21 mouse cellular contexts compared by ENCODE assay signal in the genomic region with DNA sequence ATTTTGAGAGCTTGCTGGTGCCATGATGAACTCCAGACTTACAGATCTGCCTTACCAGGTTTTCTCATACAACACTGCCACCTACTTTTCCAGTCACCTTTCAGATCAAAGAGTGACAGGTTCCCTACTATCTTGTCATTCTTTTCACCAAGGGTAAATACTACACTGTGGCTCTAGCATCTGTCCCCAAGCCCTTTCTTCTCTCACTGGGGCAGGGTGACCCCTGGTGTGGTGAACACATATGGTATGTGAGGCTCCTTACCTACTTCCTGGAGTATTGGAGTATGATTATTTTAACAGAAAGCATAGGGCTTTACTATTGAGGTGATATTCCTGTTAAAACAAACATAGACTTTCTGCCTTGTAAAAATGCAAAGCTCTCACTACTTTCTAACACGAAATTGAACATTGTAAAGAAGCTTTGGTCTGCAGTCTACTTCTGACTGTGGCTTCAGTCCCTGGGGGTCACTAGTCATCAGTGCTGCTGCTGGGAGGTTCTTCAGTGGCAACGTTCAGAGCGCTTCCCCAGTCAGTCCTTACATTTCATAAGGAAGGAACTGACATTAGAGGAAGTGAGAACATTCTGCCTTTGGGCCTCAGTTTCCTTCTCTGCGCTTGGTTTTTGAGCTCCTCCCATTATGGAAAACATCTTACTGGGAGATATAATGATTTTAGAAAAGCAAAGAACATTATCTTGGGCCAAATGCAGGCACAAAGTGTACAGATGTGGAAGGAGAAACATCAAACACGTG.
DNase-seq lines count a peak whose midpoint lies in the region; ATAC-seq lines count a peak whose summit lies in the region.
"Had no signal": no experiment of that assay in that cellular context is flagged by ENCODE, and none has a peak within 500 bp of the region (broad histone marks: within the 10 kb centered on the region; RNA-seq: fewer than 3 reads in every experiment).

No protein-coding gene starts in this region.

- DNase-seq in heart, adult 18-20 months: no peak
- no peak for DNase-seq in lung, postnatal 14 days
- DNase-seq in right cerebral cortex, postnatal 10 days (ENCODE audit: low spot score in 2 of 2): no peak
- DNase-seq: adrenal gland, adult 8-10 months; adrenal gland, postnatal 14 days; adrenal gland, postnatal 36 days; cerebellum, adult 11-12 months; cerebellum, adult 2 months; cerebellum, adult 9-10 months; cerebellum, postnatal 10 days; cerebellum, postnatal 25 days; forebrain, postnatal 0 days had no signal

- no peak for ATAC-seq in heart, embryonic 15.5 days (replicated peaks; ENCODE audit: insufficient number of reproducible peaks, insufficient read depth, low FRiP score, low read depth)
- ATAC-seq in lung, embryonic 15.5 days (ENCODE audit: borderline replicate concordance, extremely low read depth, low FRiP score, low TSS enrichment): no peak
- ATAC-seq: activated CD4-positive, CD25-positive, alpha-beta regulatory T cell, adult 4 months; forebrain, embryonic 13.5 days; forebrain, embryonic 15.5 days; forebrain, postnatal 0 days; Patski had no signal

- no peaks in the 10 kb centered on the region for H3K36me3 ChIP-seq in heart, embryonic 15.5 days
- no peaks in the 10 kb centered on the region for H3K36me3 ChIP-seq in lung, embryonic 15.5 days
- H3K36me3 ChIP-seq: embryonic facial prominence, embryonic 10.5 days; embryonic facial prominence, embryonic 12.5 days; forebrain, embryonic 15.5 days; G1E had no signal

- H3K9ac ChIP-seq in heart, embryonic 15.5 days: no peak overlapping the region
- H3K9ac ChIP-seq in lung, embryonic 15.5 days: no peak overlapping the region
- H3K9ac ChIP-seq: embryonic facial prominence, embryonic 12.5 days; forebrain, embryonic 13.5 days; forebrain, embryonic 15.5 days; forebrain, postnatal 0 days had no signal

- H3K4me3 ChIP-seq in heart, embryonic 15.5 days: no peak overlapping the region
- H3K4me3 ChIP-seq in lung, embryonic 15.5 days: no peak overlapping the region
- H3K4me3 ChIP-seq: embryonic facial prominence, embryonic 10.5 days; embryonic facial prominence, embryonic 12.5 days; forebrain, embryonic 13.5 days; forebrain, embryonic 15.5 days had no signal

- H3K27me3 ChIP-seq in heart, embryonic 15.5 days: no peaks in the 10 kb centered on the region
- no peaks in the 10 kb centered on the region for H3K27me3 ChIP-seq in lung, embryonic 15.5 days
- H3K27me3 ChIP-seq: embryonic facial prominence, embryonic 12.5 days; forebrain, embryonic 13.5 days; forebrain, embryonic 15.5 days; Patski had no signal

- 0 out of 2 replicates have a peak overlapping the region, but pooled peaks have one; percentile 19 for H3K27ac ChIP-seq in heart, embryonic 15.5 days
- H3K27ac ChIP-seq in lung, embryonic 15.5 days: 0 out of 2 replicates have a peak overlapping the region, but pooled peaks have one; percentile 37
- H3K27ac ChIP-seq: embryonic facial prominence, embryonic 10.5 days; embryonic facial prominence, embryonic 12.5 days; forebrain, embryonic 13.5 days; forebrain, embryonic 15.5 days had no signal

- H3K4me1 ChIP-seq in heart, embryonic 15.5 days (replicated peaks): no peaks in the 10 kb centered on the region
- H3K4me1 ChIP-seq in lung, embryonic 15.5 days: no peaks in the 10 kb centered on the region
- H3K4me1 ChIP-seq: embryonic facial prominence, embryonic 12.5 days; forebrain, embryonic 13.5 days; forebrain, embryonic 15.5 days had no signal

- no peak overlapping the region for H3K4me2 ChIP-seq in heart, embryonic 15.5 days
- H3K4me2 ChIP-seq in lung, embryonic 15.5 days: no peak overlapping the region
- H3K4me2 ChIP-seq: embryonic facial prominence, embryonic 12.5 days; forebrain, embryonic 13.5 days; forebrain, embryonic 15.5 days had no signal

- WGBS in heart, embryonic 15.5 days: 57% methylated on average over 5 of the region's 5 CpGs
- WGBS in lung, embryonic 15.5 days: 57% methylated on average over 5 of the region's 5 CpGs

- H3K9me3 ChIP-seq in heart, embryonic 15.5 days (replicated peaks): no peaks in the 10 kb centered on the region
- no peaks in the 10 kb centered on the region for H3K9me3 ChIP-seq in lung, embryonic 15.5 days
- H3K9me3 ChIP-seq: embryonic facial prominence, embryonic 10.5 days; embryonic facial prominence, embryonic 12.5 days; forebrain, embryonic 13.5 days; forebrain, embryonic 15.5 days had no signal
